Mouse (Mus musculus) liver, postnatal 0 days (tissue): ENCODE results near the gene Tmem235.

ENCODE experiments used
- CTCF ChIP-seq: sonication (generic); IDR thresholded peaks from 2 replicates; pipeline ENCODE4 v1.5.1; 2016; ENCODE audit warnings: antibody characterized with exemption, low read depth
- EP300 ChIP-seq: IDR thresholded peaks from 2 replicates; pipeline ENCODE4 v1.6.1; 2016; ENCODE audit warnings: antibody characterized with exemption, low read depth, mild to moderate bottlenecking

DNA sequence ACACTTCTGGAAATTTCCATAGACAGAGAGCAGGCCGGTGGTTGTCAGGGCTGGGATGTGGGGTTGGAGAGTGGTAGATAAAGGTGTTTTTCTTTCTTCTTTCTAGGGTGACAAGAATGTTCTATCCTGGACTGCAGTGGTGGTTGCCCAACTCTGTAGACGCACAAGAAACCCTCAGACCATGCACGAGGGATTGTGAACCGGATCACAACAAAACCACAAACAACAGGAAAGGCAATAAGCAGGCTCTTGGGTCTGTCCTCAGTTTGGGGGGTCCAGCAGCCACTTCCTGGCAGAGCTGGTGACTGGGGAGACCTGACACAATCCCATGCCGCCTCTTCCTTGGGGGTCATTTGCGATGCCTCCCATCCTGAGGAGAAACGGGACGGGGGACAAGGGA lies 48.8 kb downstream of the Tmem235 start:
- TF ChIP-seq CTCF (no peak), EP300 (no peak)
